Mouse (Mus musculus) heart, postnatal 0 days (tissue): Measurements from ENCODE around the gene Ccdc87.

Experiments
- CTCF ChIP-seq: IDR thresholded peaks from 2 replicates; pipeline ENCODE4 v1.5.1; 2016; ENCODE audit warnings: antibody characterized with exemption, control low read depth, low read depth
- EP300 ChIP-seq: IDR thresholded peaks from 2 replicates; pipeline ENCODE4 v1.6.1; 2016; ENCODE audit warnings: antibody characterized with exemption, low read depth

DNA sequence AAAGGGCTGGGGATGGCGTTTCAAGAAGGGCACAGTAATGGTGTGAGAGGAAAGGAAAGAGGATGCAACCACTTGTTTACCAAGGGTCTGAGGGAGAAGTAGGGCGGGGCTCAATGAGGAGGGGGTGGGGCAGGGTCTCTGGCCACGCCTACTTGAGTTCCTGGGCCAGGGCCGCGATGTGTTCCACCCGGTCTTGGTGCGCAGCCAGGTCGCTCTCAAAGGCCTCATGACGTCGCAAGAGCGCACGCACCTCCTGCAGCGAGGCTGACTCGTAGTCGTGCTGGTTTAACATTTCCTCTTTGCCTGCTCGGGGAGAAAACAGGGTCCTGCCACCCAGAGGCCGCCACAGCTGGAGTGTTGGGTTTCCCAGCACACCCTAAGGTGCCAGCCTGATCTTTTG lies 26.0 kb downstream of the Ccdc87 start:
- TF ChIP-seq CTCF, result no peak
- TF ChIP-seq EP300, result no peak
